Mouse (Mus musculus) C2C12 (cell line): ENCODE measurements around the gene 1700088E04Rik. TPM values are rescaled to one million over a fixed set of nuclear protein-coding genes. Genes with fewer than 3 reads are reported as not detected.

Source experiments
- H3K27me3 ChIP-seq: one replicate; pipeline ENCODE4 v1.6.1; 2011; ENCODE audit not compliant: control insufficient read depth, insufficient read depth, insufficient read length
- H3K36me3 ChIP-seq: one replicate; pipeline ENCODE4 v1.6.1; 2011; ENCODE audit not compliant: control insufficient read depth, insufficient read depth
- H3K4me3 ChIP-seq: one replicate; pipeline ENCODE4 v1.5.1; 2011; ENCODE audit warnings: mild to moderate bottlenecking, control low read depth; ENCODE audit not compliant: poor library complexity, insufficient read depth, severe bottlenecking
- H3K79me2 ChIP-seq: one replicate; pipeline ENCODE4 v1.6.1; 2011; ENCODE audit not compliant: control insufficient read depth, insufficient read depth
- H3K79me3 ChIP-seq: one replicate; pipeline ENCODE4 v1.6.1; 2011; ENCODE audit warnings: low read depth, control low read depth
- H3ac ChIP-seq: one replicate; pipeline ENCODE3; 2011; ENCODE audit warnings: low read depth; ENCODE audit not compliant: control insufficient read depth, insufficient read length
- CEBPB ChIP-seq: IDR thresholded peaks from one replicate; pipeline ENCODE4 v1.6.1; 2011; ENCODE audit warnings: low read depth, mild to moderate bottlenecking, control low read depth, moderate library complexity
- CTCF ChIP-seq: IDR thresholded peaks from one replicate; pipeline ENCODE4 v1.5.1; 2011; ENCODE audit not compliant: control insufficient read depth, insufficient read depth, insufficient read length
- FOSL1 ChIP-seq: IDR thresholded peaks from one replicate; pipeline ENCODE4 v1.8.0; 2011; ENCODE audit warnings: mild to moderate bottlenecking, low read length; ENCODE audit not compliant: poor library complexity, insufficient read depth, severe bottlenecking
- MAX ChIP-seq: IDR thresholded peaks from one replicate; pipeline ENCODE4 v1.6.1; 2011; ENCODE audit warnings: mild to moderate bottlenecking, control low read depth
- MYOD1 ChIP-seq: IDR thresholded peaks from one replicate; pipeline ENCODE4 v1.6.1; 2011; ENCODE audit warnings: low read depth; ENCODE audit not compliant: control insufficient read depth, insufficient read length
- MYOG ChIP-seq: IDR thresholded peaks from one replicate; pipeline ENCODE4 v1.6.1; 2011; ENCODE audit not compliant: control insufficient read depth, insufficient read length; ENCODE audit errors: extremely low read depth
- USF1 ChIP-seq: IDR thresholded peaks from one replicate; pipeline ENCODE4 v1.6.1; 2011; ENCODE audit warnings: low read depth, mild to moderate bottlenecking, control low read depth, moderate library complexity
- polyA plus RNA-seq: library from polyadenylated mRNA; unstranded; fragments of >200 nt; fragmentation: generic; extraction: Trizol; gene quantifications from one replicate; pipeline ENCODE4 v1.2.1, GENCODE M21; 2012; ENCODE audit warnings: missing spikeins

1700088E04Rik gene
- polyA plus RNA-seq, 1 experiment: 5.6 TPM

DNA sequence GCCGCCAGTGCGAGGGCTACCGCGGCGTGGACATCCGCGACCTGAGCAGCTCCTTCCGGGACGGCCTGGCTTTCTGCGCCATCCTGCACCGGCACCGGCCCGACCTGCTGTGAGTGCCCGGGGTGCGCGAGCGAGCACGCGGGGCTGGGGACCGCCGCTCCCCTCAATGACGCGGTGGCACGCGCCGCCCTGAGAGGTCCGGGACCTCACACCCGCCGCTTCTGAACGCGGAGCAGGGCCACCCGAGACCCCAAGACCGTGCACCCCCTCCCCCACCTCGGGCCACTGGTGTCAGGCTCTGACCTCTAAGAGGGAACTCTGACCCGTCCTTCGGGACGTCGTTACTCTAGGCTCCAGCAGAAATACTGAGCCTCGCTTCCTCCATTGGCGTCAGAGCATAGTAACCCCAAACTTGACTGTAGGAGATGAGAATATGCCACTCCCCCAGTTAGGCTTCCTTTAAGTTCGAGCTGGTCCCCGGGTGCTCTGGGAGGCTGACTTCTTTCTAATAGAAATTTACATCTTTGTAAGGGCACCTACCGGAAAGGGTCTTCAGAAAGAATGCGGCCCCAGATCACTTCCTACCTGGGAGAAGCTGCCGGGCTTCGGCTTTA, 31.6 kb downstream of the 1700088E04Rik start:
- H3K79me2 ChIP-seq: peaks cover 30% of the 10 kb centered on the region
- no peaks in the 10 kb centered on the region for H3K36me3 ChIP-seq
- H3K27me3 ChIP-seq: no peaks in the 10 kb centered on the region
- H3K4me3 ChIP-seq: peak overlapping the region; percentile 75
- peak overlapping the region; percentile 76 for H3ac ChIP-seq
- TF ChIP-seq MYOG (no peak), CTCF (no peak), USF1 (no peak), CEBPB (no peak), MAX (no peak), FOSL1 (no peak), MYOD1 (no peak)
- H3K79me3 ChIP-seq: peaks cover 12% of the 10 kb centered on the region

GRCm38 (mm10) chr15:79108421-79109320, 32.4 kb downstream of the 1700088E04Rik start, which contains the start of gene Micall1:
TSS of gene Micall1 (plus strand) at chr15:79108898.
- no peaks in the 10 kb centered on the region for H3K27me3 ChIP-seq
- no peaks in the 10 kb centered on the region for H3K36me3 ChIP-seq
- H3K4me3 ChIP-seq: peak within 1 kb of the TSS; percentile 75
- H3ac ChIP-seq: peak within 1 kb of the TSS; percentile 76
- H3K79me2 ChIP-seq: peaks cover 30% of the 10 kb centered on the region
- peaks cover 12% of the 10 kb centered on the region for H3K79me3 ChIP-seq
- no peak for TF ChIP-seq MYOG
- peak; percentile 43 for TF ChIP-seq MAX

DNA sequence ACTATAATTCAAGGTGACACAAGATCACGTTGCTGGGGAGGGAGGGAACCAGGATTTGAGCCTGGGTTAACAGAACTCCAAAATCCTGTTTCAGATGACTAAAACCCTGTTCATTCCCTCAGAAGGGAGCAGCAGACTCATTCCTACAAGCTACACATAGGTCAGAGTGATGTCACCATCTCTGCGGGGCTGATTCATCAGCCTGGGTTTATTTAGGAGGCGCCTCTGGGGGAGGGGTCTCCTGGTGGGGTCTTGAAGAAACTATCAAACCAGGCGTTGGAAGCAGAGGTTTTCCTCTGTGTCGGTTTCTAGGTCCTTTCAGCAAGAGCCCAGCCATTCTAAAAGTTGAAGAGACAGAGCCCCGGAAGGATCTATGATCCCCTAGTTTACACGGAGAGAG, 33.1 kb downstream of the 1700088E04Rik start:
- H3ac ChIP-seq: peak overlapping the region; percentile 47
- peaks cover 12% of the 10 kb centered on the region for H3K79me3 ChIP-seq
- no peaks in the 10 kb centered on the region for H3K36me3 ChIP-seq
- H3K4me3 ChIP-seq: peak overlapping the region; percentile 75
- no peaks in the 10 kb centered on the region for H3K27me3 ChIP-seq
- TF ChIP-seq FOSL1: peak; percentile 58
- no peak for TF ChIP-seq MYOD1
- peak; percentile 52 for TF ChIP-seq MAX
- H3K79me2 ChIP-seq: peaks cover 30% of the 10 kb centered on the region

GRCm38 (mm10) chr15:79105804-79106203, 35.2 kb downstream of the 1700088E04Rik start:
- H3K79me3 ChIP-seq: peaks cover 11% of the 10 kb centered on the region
- no peak overlapping the region for H3K4me3 ChIP-seq
- no peaks in the 10 kb centered on the region for H3K36me3 ChIP-seq
- TF ChIP-seq USF1: no peak
- no peak for TF ChIP-seq CTCF
- no peak for TF ChIP-seq CEBPB
- no peak overlapping the region for H3ac ChIP-seq
- H3K79me2 ChIP-seq: peaks cover 15% of the 10 kb centered on the region
- H3K27me3 ChIP-seq: no peaks in the 10 kb centered on the region

DNA sequence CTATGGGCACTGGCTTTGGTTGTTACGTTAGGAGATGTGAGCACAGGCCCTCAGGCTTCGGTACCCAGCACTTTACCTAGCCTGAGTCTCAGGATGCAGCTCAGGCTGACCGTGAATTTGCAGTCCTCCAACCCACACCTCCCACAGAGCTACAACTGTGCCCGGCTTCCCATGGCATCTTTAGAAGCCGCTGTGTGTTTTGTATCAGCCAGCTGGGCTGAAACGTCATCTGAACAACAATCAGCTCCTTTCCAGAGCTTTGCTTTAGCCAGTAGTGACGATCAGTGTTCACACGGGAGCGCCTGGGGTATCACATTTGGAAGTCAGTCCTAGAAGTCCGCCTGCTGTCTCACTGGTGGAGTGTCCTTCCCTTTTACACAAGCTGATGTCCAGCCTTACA, 37.8 kb downstream of the 1700088E04Rik start:
- Histone ChIP-seq H3K79me3 (no peaks in the 10 kb centered on the region), H3ac (no peak overlapping the region), H3K4me3 (no peak overlapping the region), H3K27me3 (no peaks in the 10 kb centered on the region), H3K79me2 (no peaks in the 10 kb centered on the region), H3K36me3 (no peaks in the 10 kb centered on the region)
- TF ChIP-seq USF1 (no peak), MYOD1 (no peak), CTCF (no peak), MYOG (no peak), MAX (no peak), CEBPB (no peak), FOSL1 (no peak)

DNA sequence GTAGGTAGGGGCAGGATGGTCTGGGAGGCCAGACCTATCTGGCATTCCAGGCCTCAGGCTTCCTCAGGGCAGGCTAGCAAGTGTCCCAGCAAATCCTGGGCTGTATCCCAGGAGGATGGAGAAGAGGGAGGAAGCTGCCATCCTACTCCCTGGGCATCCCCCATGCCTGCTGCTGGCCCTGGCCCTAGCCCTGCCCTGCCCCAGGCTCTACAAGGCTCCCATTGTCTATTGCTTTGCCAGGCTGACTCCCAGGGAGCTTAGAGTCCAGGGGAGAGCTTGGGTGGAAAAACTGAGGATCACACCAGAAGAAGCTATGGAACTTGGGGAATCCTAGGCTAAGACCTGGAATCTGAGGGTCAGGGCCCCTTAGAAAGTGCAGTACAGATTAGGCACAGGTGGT, 39.5 kb downstream of the 1700088E04Rik start:
- TF ChIP-seq MYOG: no peak
- no peak for TF ChIP-seq FOSL1
- TF ChIP-seq CTCF: no peak
- TF ChIP-seq USF1: no peak
- no peak for TF ChIP-seq MAX
- TF ChIP-seq CEBPB: no peak
- TF ChIP-seq MYOD1: no peak
- H3K4me3 ChIP-seq: no peak overlapping the region
- no peaks in the 10 kb centered on the region for H3K79me2 ChIP-seq
- peaks cover under 1% of the 10 kb centered on the region for H3K36me3 ChIP-seq
- no peak overlapping the region for H3ac ChIP-seq
- no peaks in the 10 kb centered on the region for H3K79me3 ChIP-seq
- H3K27me3 ChIP-seq: no peaks in the 10 kb centered on the region
